Mouse (Mus musculus) G1E (cell line): Measurements from ENCODE around the gene Cyp2s1.

Experiments
- CTCF ChIP-seq: IDR thresholded peaks from 2 replicates; pipeline ENCODE4 v1.5.1; 2012; ENCODE audit warnings: low read depth, low read length, inconsistent platforms, mixed read lengths
- GATA1 ChIP-seq: IDR thresholded peaks from 2 replicates; pipeline ENCODE4 v1.6.1; 2012; ENCODE audit warnings: borderline replicate concordance, low read length, inconsistent platforms, mixed read lengths
- GATA2 ChIP-seq: IDR thresholded peaks from 2 replicates; pipeline ENCODE4 v1.6.1; 2012; ENCODE audit warnings: low read depth, low read length, inconsistent platforms, borderline replicate concordance
- TAL1 ChIP-seq: conservative IDR thresholded peaks from 2 replicates; pipeline ENCODE4 v1.6.1; 2012; ENCODE audit warnings: low read depth, low read length, inconsistent platforms, mixed read lengths

DNA sequence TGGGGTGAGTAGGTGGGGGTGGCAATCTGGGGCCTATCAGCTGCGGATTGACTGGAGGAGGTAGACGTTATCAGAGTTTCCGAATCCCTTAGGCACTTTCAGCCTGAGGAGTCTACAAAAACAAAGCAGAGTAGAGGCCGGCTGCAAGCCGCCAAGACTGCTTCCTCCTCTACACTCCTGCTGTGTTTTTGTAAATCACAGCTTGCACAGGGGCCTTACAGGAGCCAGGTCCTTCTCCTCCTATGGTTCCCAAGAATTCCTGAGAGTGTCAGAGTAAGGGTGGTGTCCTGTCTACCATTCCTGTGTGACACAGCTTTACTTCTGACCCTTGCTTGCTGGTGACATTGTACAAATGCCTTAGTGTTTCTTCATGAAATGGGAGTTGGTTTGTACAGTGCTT lies 48.1 kb upstream of the Cyp2s1 start:
- TF ChIP-seq CTCF (no peak), GATA2 (no peak), GATA1 (no peak), TAL1 (no peak)
